22 mouse cellular contexts compared by ENCODE assay signal in the genomic region with DNA sequence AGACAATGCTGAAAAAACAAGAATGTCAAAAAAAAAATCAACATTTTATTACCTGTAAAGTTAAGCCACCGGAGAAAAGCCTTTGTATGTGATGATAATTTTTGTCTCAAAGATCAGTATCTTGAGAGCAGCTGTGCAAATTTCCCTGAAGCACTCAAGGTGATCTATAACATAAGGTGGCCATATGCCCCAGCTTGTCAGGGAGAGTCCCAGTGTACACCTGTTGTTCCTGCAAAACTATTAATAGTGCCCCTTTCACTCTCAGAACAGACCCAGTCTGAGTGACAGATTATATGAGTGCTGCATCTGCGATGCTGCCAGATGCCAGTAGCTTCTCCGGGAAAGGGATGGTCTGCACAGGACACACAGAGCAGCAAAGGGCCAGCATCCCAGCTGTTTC.
"Had no signal": no experiment of that assay in that cellular context is flagged by ENCODE, and none has a peak within 500 bp of the region (broad histone marks: within the 10 kb centered on the region; RNA-seq: fewer than 3 reads in every experiment).

No protein-coding gene starts in this region.

- H3K27me3 ChIP-seq: liver, embryonic 12.5 days; liver, embryonic 15.5 days; lung, embryonic 15.5 days; midbrain, embryonic 12.5 days; midbrain, embryonic 15.5 days; neural tube, embryonic 12.5 days; neural tube, embryonic 15.5 days had no signal

- DNase-seq: kidney, adult 9 months; kidney, postnatal 14 days; kidney, postnatal 4 days; left cerebral cortex, postnatal 4 days; liver; lung, adult 18-20 months; lung, postnatal 10 days; lung, postnatal 4 days; right cerebral cortex, adult 18-20 months; right cerebral cortex, postnatal 14 days; right cerebral cortex, postnatal 4 days; thymus, adult 2 months; thymus, postnatal 14 days; thymus, postnatal 4 days had no signal

- H3K4me1 ChIP-seq: liver, embryonic 12.5 days; liver, embryonic 15.5 days; midbrain, embryonic 12.5 days; midbrain, embryonic 15.5 days; neural tube, embryonic 12.5 days had no signal

- H3K36me3 ChIP-seq: liver, embryonic 12.5 days; liver, embryonic 15.5 days; lung, embryonic 15.5 days; midbrain, embryonic 12.5 days; midbrain, embryonic 15.5 days; neural tube, embryonic 12.5 days; neural tube, embryonic 15.5 days had no signal

- H3K4me2 ChIP-seq: liver, embryonic 12.5 days; liver, embryonic 15.5 days; lung, embryonic 15.5 days; midbrain, embryonic 12.5 days; midbrain, embryonic 15.5 days; neural tube, embryonic 12.5 days; neural tube, embryonic 15.5 days had no signal

- H3K4me3 ChIP-seq: liver, embryonic 12.5 days; liver, embryonic 15.5 days; lung, embryonic 15.5 days; midbrain, embryonic 12.5 days; midbrain, embryonic 15.5 days; neural tube, embryonic 12.5 days; neural tube, embryonic 15.5 days had no signal

- H3K9ac ChIP-seq: liver, embryonic 12.5 days; liver, embryonic 15.5 days; lung, embryonic 15.5 days; midbrain, embryonic 12.5 days; midbrain, embryonic 15.5 days; neural tube, embryonic 12.5 days; neural tube, embryonic 15.5 days had no signal

- H3K9me3 ChIP-seq: liver, embryonic 12.5 days; liver, embryonic 15.5 days; lung, embryonic 15.5 days; midbrain, embryonic 12.5 days; midbrain, embryonic 15.5 days; neural tube, embryonic 12.5 days; neural tube, embryonic 15.5 days had no signal

- H3K27ac ChIP-seq: liver, embryonic 12.5 days; liver, embryonic 15.5 days; lung, embryonic 15.5 days; midbrain, embryonic 12.5 days; midbrain, embryonic 15.5 days; neural tube, embryonic 12.5 days; neural tube, embryonic 15.5 days; stomach, postnatal 0 days had no signal

- ATAC-seq: liver, embryonic 12.5 days; midbrain, embryonic 15.5 days had no signal
